Mouse (Mus musculus): ENCODE data around the gene Igfbp2. TPM values are rescaled to one million over a fixed set of nuclear protein-coding genes. Genes with fewer than 3 reads are reported as not detected.

Gene Igfbp2
- polyA plus RNA-seq, 2 experiments = 287 to 343 TPM

DNA sequence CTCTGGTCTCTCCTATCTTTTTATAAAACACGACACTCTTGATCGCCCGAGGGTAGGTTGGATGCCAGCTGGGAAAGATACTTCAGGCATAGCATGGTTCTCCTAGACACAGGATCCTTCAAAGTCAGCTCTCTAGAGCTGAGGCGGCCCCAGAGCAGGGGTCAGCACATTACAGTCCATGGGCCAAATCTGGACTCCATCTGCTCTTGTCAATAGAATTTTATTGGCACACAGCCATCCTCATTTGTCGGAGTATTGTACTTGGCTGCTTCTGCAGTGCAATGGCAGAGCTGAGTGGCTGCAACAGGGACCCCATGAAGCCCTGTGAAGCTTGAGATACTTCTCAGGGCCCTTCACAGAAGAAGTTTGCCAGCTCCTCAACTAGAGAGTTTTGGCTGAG, 9.1 kb upstream of the Igfbp2 start:
- H3K4me1 ChIP-seq (ENCODE audit: control insufficient read depth, insufficient read depth, low read length) = peaks cover 13% of the 10 kb centered on the region; the same call in 1 of the 2 replicates
- TF ChIP-seq POLR2A (IDR thresholded peaks at IDR 0.05; ENCODE audit: borderline replicate concordance, extremely low read depth, insufficient read depth, insufficient read length) = no peak
- H3K9me3 ChIP-seq (ENCODE audit: control insufficient read depth, low read length) = no peaks in the 10 kb centered on the region
- WGBS = 58% methylated on average over 5 of the region's 5 CpGs
- no peak overlapping the region for H3K4me2 ChIP-seq (replicated peaks; ENCODE audit: low read depth, low read length, severe bottlenecking)
- DNase-seq (ENCODE audit: low spot score) = peak; percentile 72
- no peaks in the 10 kb centered on the region for H3K27me3 ChIP-seq (ENCODE audit: control insufficient read depth, insufficient read depth, low read length)
- H3K36me3 ChIP-seq (ENCODE audit: control insufficient read depth, insufficient read depth, low read length) = no peaks in the 10 kb centered on the region
- no peak overlapping the region for H3K9ac ChIP-seq (ENCODE audit: low read depth, low read length, severe bottlenecking)
- no peak overlapping the region for H3K27ac ChIP-seq (replicated peaks; ENCODE audit: low read depth, low read length)
- ATAC-seq (ENCODE audit: low FRiP score, low read depth) = peak; percentile 56
- no peak overlapping the region for H3K4me3 ChIP-seq (replicated peaks; ENCODE audit: low read length)

GRCm38 (mm10) chr1:72815616-72816015, 8.7 kb upstream of the Igfbp2 start:
- WGBS = 66% methylated on average over 3 of the region's 3 CpGs
- DNase-seq (ENCODE audit: low spot score) = no peak
- Histone ChIP-seq H3K27ac (replicated peaks; ENCODE audit: low read depth, low read length) (no peak overlapping the region), H3K36me3 (ENCODE audit: control insufficient read depth, insufficient read depth, low read length) (no peaks in the 10 kb centered on the region), H3K4me1 (ENCODE audit: control insufficient read depth, insufficient read depth, low read length) (peaks cover 13% of the 10 kb centered on the region; the same call in 1 of the 2 replicates), H3K9me3 (ENCODE audit: control insufficient read depth, low read length) (no peaks in the 10 kb centered on the region), H3K4me3 (replicated peaks; ENCODE audit: low read length) (no peak overlapping the region), H3K4me2 (replicated peaks; ENCODE audit: low read depth, low read length, severe bottlenecking) (no peak overlapping the region), H3K9ac (ENCODE audit: low read depth, low read length, severe bottlenecking) (no peak overlapping the region), H3K27me3 (ENCODE audit: control insufficient read depth, insufficient read depth, low read length) (no peaks in the 10 kb centered on the region)
- TF ChIP-seq POLR2A (IDR thresholded peaks at IDR 0.05; ENCODE audit: borderline replicate concordance, extremely low read depth, insufficient read depth, insufficient read length) = no peak
- no peak for ATAC-seq (ENCODE audit: low FRiP score, low read depth)

DNA sequence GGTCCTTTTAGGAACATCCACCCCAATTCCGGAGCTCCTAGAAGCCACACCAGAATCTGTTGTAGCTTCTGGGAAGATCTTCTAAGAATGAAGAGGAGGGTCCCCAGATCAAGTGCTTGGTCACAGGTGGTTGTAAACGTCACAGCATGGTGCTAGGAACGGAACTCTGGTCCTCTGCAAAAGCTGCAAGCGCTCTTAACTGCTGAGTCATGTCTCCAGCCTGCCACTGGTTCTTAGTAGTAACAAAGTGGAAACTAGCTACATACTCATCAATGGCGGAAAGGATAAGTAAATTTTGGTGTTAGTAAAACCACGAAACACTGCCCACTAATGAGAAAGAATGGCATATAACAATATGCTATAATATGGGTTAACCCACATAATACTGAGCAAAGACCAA, 4.3 kb upstream of the Igfbp2 start:
- H3K4me2 ChIP-seq (replicated peaks; ENCODE audit: low read depth, low read length, severe bottlenecking) = no peak overlapping the region
- H3K9ac ChIP-seq (ENCODE audit: low read depth, low read length, severe bottlenecking) = no peak overlapping the region
- H3K36me3 ChIP-seq (ENCODE audit: control insufficient read depth, insufficient read depth, low read length) = no peaks in the 10 kb centered on the region
- 85% methylated on average over 6 of the region's 6 CpGs for WGBS
- no peak for TF ChIP-seq POLR2A (IDR thresholded peaks at IDR 0.05; ENCODE audit: borderline replicate concordance, extremely low read depth, insufficient read depth, insufficient read length)
- H3K27ac ChIP-seq (replicated peaks; ENCODE audit: low read depth, low read length) = no peak overlapping the region
- no peaks in the 10 kb centered on the region for H3K27me3 ChIP-seq (ENCODE audit: control insufficient read depth, insufficient read depth, low read length)
- DNase-seq (ENCODE audit: low spot score) (no peak), ATAC-seq (ENCODE audit: low FRiP score, low read depth) (no peak)
- no peaks in the 10 kb centered on the region for H3K9me3 ChIP-seq (ENCODE audit: control insufficient read depth, low read length)
- H3K4me1 ChIP-seq (ENCODE audit: control insufficient read depth, insufficient read depth, low read length) = peaks cover 8% of the 10 kb centered on the region; the same call in 1 of the 2 replicates
- H3K4me3 ChIP-seq (replicated peaks; ENCODE audit: low read length) = no peak overlapping the region

DNA sequence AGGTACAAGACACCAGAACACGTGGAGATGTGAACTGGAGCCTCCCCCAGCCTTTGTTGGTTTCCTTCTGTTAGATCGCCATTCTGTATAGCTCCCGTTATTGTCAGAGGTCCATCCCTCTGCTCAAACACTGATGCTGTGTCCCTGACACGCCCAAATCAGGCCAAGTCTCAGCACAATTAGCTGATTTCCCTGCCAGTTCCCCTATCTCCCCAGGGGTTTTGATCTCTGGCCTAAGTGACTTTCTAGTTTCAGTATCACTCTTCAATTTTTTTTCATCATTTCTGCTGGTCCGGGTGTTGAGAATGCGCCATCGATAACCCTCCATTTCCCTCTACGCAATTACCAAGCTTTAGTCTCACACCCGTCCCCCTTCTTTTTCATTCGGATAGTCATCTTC, 1.4 kb upstream of the Igfbp2 start:
- 84% methylated on average over 10 of the region's 10 CpGs for WGBS
- no peak overlapping the region for H3K4me2 ChIP-seq (replicated peaks; ENCODE audit: low read depth, low read length, severe bottlenecking)
- no peak overlapping the region for H3K4me3 ChIP-seq (replicated peaks; ENCODE audit: low read length)
- no peak for TF ChIP-seq POLR2A (IDR thresholded peaks at IDR 0.05; ENCODE audit: borderline replicate concordance, extremely low read depth, insufficient read depth, insufficient read length)
- peaks cover 22% of the 10 kb centered on the region for H3K4me1 ChIP-seq (ENCODE audit: control insufficient read depth, insufficient read depth, low read length)
- no peaks in the 10 kb centered on the region for H3K9me3 ChIP-seq (ENCODE audit: control insufficient read depth, low read length)
- no peaks in the 10 kb centered on the region for H3K27me3 ChIP-seq (ENCODE audit: control insufficient read depth, insufficient read depth, low read length)
- no peak overlapping the region for H3K27ac ChIP-seq (replicated peaks; ENCODE audit: low read depth, low read length)
- DNase-seq (ENCODE audit: low spot score) (no peak), ATAC-seq (ENCODE audit: low FRiP score, low read depth) (no peak)
- no peaks in the 10 kb centered on the region for H3K36me3 ChIP-seq (ENCODE audit: control insufficient read depth, insufficient read depth, low read length)
- H3K9ac ChIP-seq (ENCODE audit: low read depth, low read length, severe bottlenecking) = no peak overlapping the region

DNA sequence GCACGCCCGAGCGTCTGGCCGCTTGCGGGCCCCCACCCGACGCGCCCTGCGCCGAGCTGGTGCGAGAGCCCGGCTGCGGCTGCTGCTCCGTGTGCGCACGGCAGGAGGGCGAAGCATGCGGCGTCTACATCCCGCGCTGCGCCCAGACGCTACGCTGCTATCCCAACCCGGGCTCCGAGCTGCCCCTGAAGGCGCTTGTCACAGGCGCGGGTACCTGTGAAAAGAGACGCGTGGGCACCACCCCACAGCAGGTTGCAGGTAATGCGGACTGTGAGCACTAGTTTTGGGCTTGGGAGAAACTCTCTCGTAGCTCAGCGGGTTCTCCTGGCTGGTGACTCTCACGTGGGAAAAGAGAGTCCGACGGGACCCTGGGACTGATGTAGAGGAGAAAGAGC, 401 bp downstream of the Igfbp2 start:
- under 1% methylated on average over 24 of the region's 37 CpGs for WGBS
- no peak for TF ChIP-seq POLR2A (IDR thresholded peaks at IDR 0.05; ENCODE audit: borderline replicate concordance, extremely low read depth, insufficient read depth, insufficient read length)
- no peaks in the 10 kb centered on the region for H3K9me3 ChIP-seq (ENCODE audit: control insufficient read depth, low read length)
- peak overlapping the region; percentile 96 for H3K4me2 ChIP-seq (replicated peaks; ENCODE audit: low read depth, low read length, severe bottlenecking)
- DNase-seq (ENCODE audit: low spot score) (no peak), ATAC-seq (ENCODE audit: low FRiP score, low read depth) (peak; percentile 38)
- H3K27me3 ChIP-seq (ENCODE audit: control insufficient read depth, insufficient read depth, low read length) = no peaks in the 10 kb centered on the region
- 0 out of 2 replicates have a peak overlapping the region, but pooled peaks have one; percentile 28 for H3K27ac ChIP-seq (replicated peaks; ENCODE audit: low read depth, low read length)
- H3K9ac ChIP-seq (ENCODE audit: low read depth, low read length, severe bottlenecking) = peak overlapping the region; percentile 63
- peaks cover 8% of the 10 kb centered on the region; the same call in 1 of the 2 replicates for H3K36me3 ChIP-seq (ENCODE audit: control insufficient read depth, insufficient read depth, low read length)
- peaks cover 26% of the 10 kb centered on the region for H3K4me1 ChIP-seq (ENCODE audit: control insufficient read depth, insufficient read depth, low read length)
- H3K4me3 ChIP-seq (replicated peaks; ENCODE audit: low read length) = peak overlapping the region; percentile 66

- Histone ChIP-seq H3K4me2 (replicated peaks; ENCODE audit: low read depth, low read length, severe bottlenecking) (peak overlapping the region; percentile 96), H3K27ac (replicated peaks; ENCODE audit: low read depth, low read length) (no peak overlapping the region), H3K9me3 (ENCODE audit: control insufficient read depth, low read length) (no peaks in the 10 kb centered on the region), H3K36me3 (ENCODE audit: control insufficient read depth, insufficient read depth, low read length) (peaks cover 8% of the 10 kb centered on the region; the same call in 1 of the 2 replicates), H3K9ac (ENCODE audit: low read depth, low read length, severe bottlenecking) (peak overlapping the region; percentile 63), H3K27me3 (ENCODE audit: control insufficient read depth, insufficient read depth, low read length) (no peaks in the 10 kb centered on the region), H3K4me3 (replicated peaks; ENCODE audit: low read length) (peak overlapping the region; percentile 66), H3K4me1 (ENCODE audit: control insufficient read depth, insufficient read depth, low read length) (peaks cover 26% of the 10 kb centered on the region)
- under 1% methylated on average over 19 of the region's 20 CpGs for WGBS
- no peak for DNase-seq (ENCODE audit: low spot score)
- TF ChIP-seq POLR2A (IDR thresholded peaks at IDR 0.05; ENCODE audit: borderline replicate concordance, extremely low read depth, insufficient read depth, insufficient read length) = no peak
- peak; percentile 41; the same call in 1 of the 2 replicates for ATAC-seq (ENCODE audit: low FRiP score, low read depth)
Measured at GRCm38 (mm10) chr1:72825286-72825685, 983 bp downstream of the Igfbp2 start.
